Mouse (Mus musculus): Measurements from ENCODE around the gene Plekhj1. TPM values are rescaled to one million over a fixed set of nuclear protein-coding genes. Genes with fewer than 3 reads are reported as not detected.
"Not testable (repeated sequence)": the region's sequence is repeated elsewhere in the genome, so short reads cannot be mapped to it uniquely, and the experiment has no call there.

The Plekhj1 gene
- polyA plus RNA-seq, 1 experiment from 2014 or later: 119 TPM

GRCm38 (mm10) chr10:80829359-80830278 lies 31.2 kb upstream of the Plekhj1 start:
- Histone ChIP-seq H3K27me3 (ENCODE audit: control insufficient read depth, insufficient read depth, low read length) (peaks cover 6% of the 10 kb centered on the region), H3K9me3 (replicated peaks; ENCODE audit: control insufficient read depth, low read length) (no peaks in the 10 kb centered on the region), H3K27ac (replicated peaks; ENCODE audit: low read depth, low read length) (no peak overlapping the region), H3K4me3 (ENCODE audit: low read depth, low read length) (no peak overlapping the region), H3K9ac (replicated peaks; ENCODE audit: low read length) (no peak overlapping the region), H3K4me2 (ENCODE audit: low read depth, low read length) (no peak overlapping the region), H3K36me3 (replicated peaks; ENCODE audit: control insufficient read depth, insufficient read depth, low read depth, low read length) (peaks cover 5% of the 10 kb centered on the region), H3K4me1 (ENCODE audit: control insufficient read depth, insufficient read depth, low read length) (peaks cover 2% of the 10 kb centered on the region; the same call in 1 of the 2 replicates)
- 74% methylated on average over 1 of the region's 1 CpGs for WGBS
- DNase-seq (ENCODE audit: low spot score): no peak
- no peak for ATAC-seq (replicated peaks; ENCODE audit: insufficient number of reproducible peaks, low FRiP score, low TSS enrichment, low read depth)

DNA sequence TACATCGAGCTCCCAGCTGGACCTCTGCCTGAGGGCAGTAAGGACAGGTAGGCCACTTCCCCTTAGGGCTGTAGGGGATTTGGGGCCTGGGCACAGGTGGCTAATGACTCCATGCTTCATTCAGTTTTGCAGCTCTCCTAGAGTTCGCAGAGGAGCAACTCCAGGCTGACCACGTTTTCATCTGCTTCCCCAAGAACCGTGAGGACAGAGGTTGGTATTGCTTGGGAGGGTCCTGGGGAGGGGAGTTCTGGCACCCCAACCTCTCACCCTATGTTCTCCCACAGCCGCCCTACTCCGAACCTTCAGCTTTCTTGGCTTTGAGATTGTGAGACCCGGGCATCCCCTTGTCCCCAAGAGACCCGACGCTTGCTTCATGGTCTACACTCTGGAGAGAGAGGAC lies 30.2 kb upstream of the Plekhj1 start:
- 85% methylated on average over 9 of the region's 9 CpGs for WGBS

GRCm38 (mm10) chr10:80827870-80828420 lies 29.5 kb upstream of the Plekhj1 start:
- Histone ChIP-seq H3K4me3 (ENCODE audit: low read depth, low read length) (peak overlapping the region; percentile 77), H3K27me3 (ENCODE audit: control insufficient read depth, insufficient read depth, low read length) (no peaks in the 10 kb centered on the region), H3K4me2 (ENCODE audit: low read depth, low read length) (peak overlapping the region; percentile 94), H3K4me1 (ENCODE audit: control insufficient read depth, insufficient read depth, low read length) (peaks cover 2% of the 10 kb centered on the region; the same call in 1 of the 2 replicates), H3K27ac (replicated peaks; ENCODE audit: low read depth, low read length) (no peak overlapping the region), H3K9me3 (replicated peaks; ENCODE audit: control insufficient read depth, low read length) (no peaks in the 10 kb centered on the region), H3K36me3 (replicated peaks; ENCODE audit: control insufficient read depth, insufficient read depth, low read depth, low read length) (peaks cover 5% of the 10 kb centered on the region), H3K9ac (replicated peaks; ENCODE audit: low read length) (peak overlapping the region; percentile 94)
- DNase-seq (ENCODE audit: low spot score) (no peak), ATAC-seq (replicated peaks; ENCODE audit: insufficient number of reproducible peaks, low FRiP score, low TSS enrichment, low read depth) (no peak)
- WGBS: 83% methylated on average over 10 of the region's 10 CpGs

More for the DNA sequence above, 30.2 kb upstream of the Plekhj1 start:
- not testable (repeated sequence) for DNase-seq (ENCODE audit: low spot score); H3K9ac ChIP-seq (replicated peaks; ENCODE audit: low read length); H3K4me1 ChIP-seq (ENCODE audit: control insufficient read depth, insufficient read depth, low read length); H3K27me3 ChIP-seq (ENCODE audit: control insufficient read depth, insufficient read depth, low read length); H3K36me3 ChIP-seq (replicated peaks; ENCODE audit: control insufficient read depth, insufficient read depth, low read depth, low read length); H3K4me2 ChIP-seq (ENCODE audit: low read depth, low read length); H3K27ac ChIP-seq (replicated peaks; ENCODE audit: low read depth, low read length); H3K9me3 ChIP-seq (replicated peaks; ENCODE audit: control insufficient read depth, low read length); ATAC-seq (replicated peaks; ENCODE audit: insufficient number of reproducible peaks, low FRiP score, low TSS enrichment, low read depth); H3K4me3 ChIP-seq (ENCODE audit: low read depth, low read length)

DNA sequence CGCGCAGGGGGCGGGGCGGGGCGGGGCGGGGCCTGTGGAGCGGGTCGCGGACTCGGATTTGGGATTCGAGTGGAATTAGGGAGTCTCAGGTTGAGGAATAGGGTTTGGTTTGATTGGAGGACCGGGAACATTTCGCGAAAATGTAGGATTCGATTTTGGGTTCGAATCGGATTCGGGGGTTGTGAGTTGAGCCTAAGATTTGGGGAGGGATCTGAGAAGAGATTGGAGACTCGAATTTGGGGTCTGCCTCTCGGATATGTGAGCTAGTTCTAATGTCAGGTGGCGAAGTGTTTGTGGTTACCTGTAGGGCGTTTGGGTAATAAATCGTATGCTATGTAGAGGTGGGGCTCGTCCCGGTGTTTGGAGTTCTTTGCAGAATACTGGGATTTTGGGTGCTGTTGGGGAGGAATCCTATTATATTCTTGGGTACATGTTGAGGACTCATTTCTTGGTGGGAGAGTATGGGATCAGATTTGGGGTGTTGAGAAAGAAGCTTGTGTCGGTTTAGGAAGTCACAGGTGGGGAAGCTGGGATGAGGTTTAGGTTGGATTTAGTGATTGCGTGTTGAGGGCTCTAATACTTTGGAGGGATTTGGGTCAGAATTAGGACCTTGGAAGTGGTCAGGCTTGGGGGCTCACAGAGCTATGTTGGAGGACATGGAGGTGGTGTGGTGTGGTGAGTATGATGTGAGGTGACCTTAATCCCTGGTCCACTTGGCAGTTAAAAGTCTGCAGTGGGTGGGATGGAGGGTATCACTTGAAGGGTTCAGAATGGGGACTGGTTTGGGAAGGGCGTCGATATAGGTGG lies 28.8 kb upstream of the Plekhj1 start:
- Histone ChIP-seq H3K36me3 (replicated peaks; ENCODE audit: control insufficient read depth, insufficient read depth, low read depth, low read length) (peaks cover 5% of the 10 kb centered on the region), H3K9me3 (replicated peaks; ENCODE audit: control insufficient read depth, low read length) (no peaks in the 10 kb centered on the region), H3K9ac (replicated peaks; ENCODE audit: low read length) (peak overlapping the region; percentile 94), H3K4me2 (ENCODE audit: low read depth, low read length) (peak overlapping the region; percentile 94), H3K27ac (replicated peaks; ENCODE audit: low read depth, low read length) (peak overlapping the region; percentile 72), H3K4me3 (ENCODE audit: low read depth, low read length) (peak overlapping the region; percentile 77), H3K4me1 (ENCODE audit: control insufficient read depth, insufficient read depth, low read length) (peaks cover 2% of the 10 kb centered on the region; the same call in 1 of the 2 replicates), H3K27me3 (ENCODE audit: control insufficient read depth, insufficient read depth, low read length) (no peaks in the 10 kb centered on the region)
- ATAC-seq (replicated peaks; ENCODE audit: insufficient number of reproducible peaks, low FRiP score, low TSS enrichment, low read depth): no peak
- DNase-seq (ENCODE audit: low spot score): no peak
- WGBS: 8% methylated on average over 27 of the region's 29 CpGs

DNA sequence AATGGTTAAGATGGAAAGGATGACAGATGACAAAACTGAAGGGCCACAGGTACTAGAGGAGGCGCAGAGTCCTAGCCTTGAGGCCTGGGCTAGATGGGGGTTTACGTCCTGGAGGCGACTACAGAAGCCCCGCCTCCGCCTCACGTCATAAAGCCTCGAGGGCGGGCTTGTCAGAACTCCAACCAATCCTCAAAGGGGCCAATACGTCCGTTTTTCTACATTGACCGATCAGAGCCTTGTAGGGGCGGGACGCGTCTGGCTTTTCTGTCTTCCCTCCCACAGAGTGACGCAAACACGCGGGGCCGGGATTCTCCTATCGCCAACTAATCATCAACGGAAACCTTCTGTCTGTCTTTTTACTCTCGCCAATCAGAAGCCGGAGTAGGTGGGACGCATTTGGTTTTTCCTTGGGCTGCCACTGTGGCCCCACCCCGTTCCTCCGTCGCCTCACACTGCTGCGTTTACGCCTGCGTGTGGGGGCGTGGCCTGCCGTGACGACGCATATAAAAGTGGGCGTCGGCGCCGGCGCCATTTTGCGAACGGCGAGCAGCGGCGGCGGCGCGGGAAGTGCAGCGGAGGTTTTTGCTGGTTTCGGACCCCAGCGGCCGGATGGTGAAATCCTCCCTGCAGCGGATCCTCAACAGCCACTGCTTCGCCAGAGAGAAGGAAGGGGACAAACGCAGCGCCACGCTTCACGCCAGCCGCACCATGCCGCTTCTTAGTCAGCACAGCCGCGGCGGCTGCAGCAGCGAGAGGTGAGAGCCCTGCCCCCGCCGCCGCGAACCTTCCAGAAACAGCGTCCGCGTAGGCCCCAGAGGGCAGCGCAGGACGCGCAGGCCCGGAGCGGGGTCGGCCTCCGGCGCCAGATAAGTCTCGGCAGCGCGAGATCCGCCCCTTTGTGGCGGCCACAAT lies 28.0 kb upstream of the Plekhj1 start, which contains the start of gene Oaz1:
Gene Oaz1, plus strand, starts transcription at position 506 of the 912 bp plus-strand sequence.
- WGBS: under 1% methylated on average over 75 of the region's 82 CpGs
- H3K9ac ChIP-seq (replicated peaks; ENCODE audit: low read length): peak within 1 kb of the TSS; percentile 94
- peak within 1 kb of the TSS; percentile 72 for H3K27ac ChIP-seq (replicated peaks; ENCODE audit: low read depth, low read length)
- DNase-seq (ENCODE audit: low spot score) (peak; percentile 99), ATAC-seq (replicated peaks; ENCODE audit: insufficient number of reproducible peaks, low FRiP score, low TSS enrichment, low read depth) (peak; percentile 95)
- peak within 1 kb of the TSS; percentile 94 for H3K4me2 ChIP-seq (ENCODE audit: low read depth, low read length)
- H3K4me1 ChIP-seq (ENCODE audit: control insufficient read depth, insufficient read depth, low read length): peaks cover 2% of the 10 kb centered on the region; the same call in 1 of the 2 replicates
- peaks cover 5% of the 10 kb centered on the region for H3K36me3 ChIP-seq (replicated peaks; ENCODE audit: control insufficient read depth, insufficient read depth, low read depth, low read length)
- no peaks in the 10 kb centered on the region for H3K9me3 ChIP-seq (replicated peaks; ENCODE audit: control insufficient read depth, low read length)
- peak within 1 kb of the TSS; percentile 77 for H3K4me3 ChIP-seq (ENCODE audit: low read depth, low read length)
- H3K27me3 ChIP-seq (ENCODE audit: control insufficient read depth, insufficient read depth, low read length): no peaks in the 10 kb centered on the region

- WGBS: 72% methylated on average over 2 of the region's 2 CpGs
These were observed 26.4 kb upstream of the Plekhj1 start for GRCm38 (mm10) chr10:80824827-80825226.

More at GRCm38 (mm10) chr10:80824827-80825226, 26.4 kb upstream of the Plekhj1 start:
- no peak overlapping the region for H3K4me3 ChIP-seq (ENCODE audit: low read depth, low read length)
- peaks cover 2% of the 10 kb centered on the region; the same call in 1 of the 2 replicates for H3K4me1 ChIP-seq (ENCODE audit: control insufficient read depth, insufficient read depth, low read length)
- no peaks in the 10 kb centered on the region for H3K27me3 ChIP-seq (ENCODE audit: control insufficient read depth, insufficient read depth, low read length)
- DNase-seq (ENCODE audit: low spot score): no peak
- H3K9me3 ChIP-seq (replicated peaks; ENCODE audit: control insufficient read depth, low read length): no peaks in the 10 kb centered on the region
- peaks cover 5% of the 10 kb centered on the region for H3K36me3 ChIP-seq (replicated peaks; ENCODE audit: control insufficient read depth, insufficient read depth, low read depth, low read length)
- no peak overlapping the region for H3K4me2 ChIP-seq (ENCODE audit: low read depth, low read length)
- H3K9ac ChIP-seq (replicated peaks; ENCODE audit: low read length): no peak overlapping the region
- H3K27ac ChIP-seq (replicated peaks; ENCODE audit: low read depth, low read length): no peak overlapping the region
- ATAC-seq (replicated peaks; ENCODE audit: insufficient number of reproducible peaks, low FRiP score, low TSS enrichment, low read depth): no peak
